Mouse (Mus musculus) bone marrow, adult 2 months (tissue): ENCODE data around the gene Abhd4. TPM values are rescaled to one million over a fixed set of nuclear protein-coding genes. Genes with fewer than 3 reads are reported as not detected.
"Not testable (repeated sequence)": the region's sequence is repeated elsewhere in the genome, so short reads cannot be mapped to it uniquely, and the experiment has no call there.

Source experiments
- H3K27ac ChIP-seq: fragments of 200-500 bp; 2 replicates; pipeline ENCODE4 v1.5.1; 2012; ENCODE audit warnings: low read depth, mild to moderate bottlenecking, control low read depth, inconsistent platforms, low read length; ENCODE audit not compliant: control insufficient read depth, poor library complexity, insufficient read depth
- H3K4me1 ChIP-seq: fragments of 200-500 bp; 2 replicates; pipeline ENCODE4 v1.6.1; 2011; ENCODE audit warnings: low read length; ENCODE audit not compliant: control insufficient read depth, insufficient read depth
- H3K4me3 ChIP-seq: fragments of 200-500 bp; replicated peaks from 2 replicates; pipeline ENCODE3; 2011; ENCODE audit warnings: mild to moderate bottlenecking, low read depth, low read length, control low read depth; ENCODE audit not compliant: control insufficient read depth
- CTCF ChIP-seq: fragments of 200-500 bp; IDR thresholded peaks from 2 replicates; pipeline ENCODE4 v1.5.1; 2011; ENCODE audit warnings: low read length, control low read depth; ENCODE audit not compliant: control insufficient read depth, insufficient read depth
- POLR2A ChIP-seq: fragments of 200-500 bp; IDR thresholded peaks from 2 replicates; pipeline ENCODE4 v1.6.1; 2011; ENCODE audit warnings: low read depth, mild to moderate bottlenecking, control low read depth, low read length, borderline replicate concordance; ENCODE audit not compliant: control insufficient read depth
- whole genome bisulfite sequencing: fragments of 180-500 bp; shearing (Covaris S2); methylation state at CpG from one replicate; pipeline ENCODE4 v1.1.7; 2018; 5-methylcytosine and 5-hydroxymethylcytosine counted together
- polyA plus RNA-seq: library from polyadenylated mRNA; stranded (reverse); fragments of >200 nt; gene quantifications from 2 replicates; pipeline ENCODE4 v1.2.4, GENCODE M21; 2011; ENCODE audit warnings: low replicate concordance; ENCODE audit not compliant: missing spikeins, insufficient read depth, insufficient read length

Abhd4 gene
- polyA plus RNA-seq, 1 experiment = 29.9 TPM

GRCm38 (mm10) chr14:54224484-54225467 is 29.2 kb upstream of the Abhd4 start:
- Histone ChIP-seq H3K4me3 (no peak overlapping the region), H3K27ac (0 out of 2 replicates have a peak overlapping the region, but pooled peaks have one; percentile 0), H3K4me1 (peaks cover 2% of the 10 kb centered on the region; the same call in 1 of the 2 replicates)
- TF ChIP-seq POLR2A (no peak), CTCF (no peak)
- 38% methylated on average over 16 of the region's 16 CpGs for WGBS

- 79% methylated on average over 11 of the region's 11 CpGs for WGBS
- Histone ChIP-seq H3K4me3 (no peak overlapping the region), H3K27ac (peak overlapping the region; percentile 16), H3K4me1 (peaks cover 2% of the 10 kb centered on the region; the same call in 1 of the 2 replicates)
- TF ChIP-seq CTCF = no peak
- no peak for TF ChIP-seq POLR2A
Measured at GRCm38 (mm10) chr14:54225725-54226124, 28.3 kb upstream of the Abhd4 start.

DNA sequence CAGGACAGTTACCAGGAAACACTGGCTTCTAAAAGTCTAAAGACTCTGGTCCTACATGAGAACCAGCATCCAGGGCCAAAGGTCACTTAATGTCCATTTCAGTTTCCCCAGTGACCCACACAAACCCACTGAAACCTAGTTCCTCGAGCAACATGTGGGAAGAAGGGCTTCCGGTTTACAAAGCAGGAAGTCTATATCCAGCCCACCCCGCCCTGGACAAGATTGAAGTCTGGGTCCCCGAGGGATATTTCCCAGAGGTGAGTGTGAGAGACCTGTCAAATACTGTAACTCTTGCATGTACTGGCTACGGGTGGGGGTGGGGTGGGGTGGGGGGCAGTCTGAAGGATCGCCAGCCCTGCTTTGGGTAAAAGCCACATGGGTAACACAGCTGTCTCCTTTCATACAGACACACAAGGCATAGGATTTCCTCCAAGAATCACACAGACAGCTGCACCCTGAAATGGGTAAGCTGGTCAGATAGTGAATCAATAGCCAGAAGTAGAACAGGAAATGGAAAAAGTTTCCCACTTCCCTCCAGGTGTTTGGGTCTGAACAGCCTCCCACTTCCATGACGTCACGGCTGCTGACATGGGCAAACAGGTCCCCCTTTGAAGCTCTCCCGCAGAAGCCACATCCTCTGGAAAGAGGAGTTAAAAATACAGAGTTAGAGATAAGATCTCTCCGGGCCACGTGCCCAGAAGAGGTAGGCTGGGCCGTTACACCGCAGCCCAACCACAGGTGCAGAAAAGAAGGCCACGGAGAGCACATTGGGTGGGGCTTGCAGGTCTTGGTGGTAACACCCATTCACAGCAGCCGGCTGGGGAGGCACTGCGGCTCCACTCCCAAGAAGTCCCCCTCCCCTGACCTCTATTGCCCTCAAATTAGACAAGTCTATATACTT is 26.8 kb upstream of the Abhd4 start:
- Histone ChIP-seq H3K4me1 (peaks cover 2% of the 10 kb centered on the region; the same call in 1 of the 2 replicates), H3K27ac (peak overlapping the region; percentile 84), H3K4me3 (peak overlapping the region; percentile 33)
- WGBS = 1% methylated on average over 16 of the region's 16 CpGs
- TF ChIP-seq POLR2A = peak; percentile 50; the same call in 1 of the 2 replicates
- no peak; the same call in 1 of the 2 replicates for TF ChIP-seq CTCF

DNA sequence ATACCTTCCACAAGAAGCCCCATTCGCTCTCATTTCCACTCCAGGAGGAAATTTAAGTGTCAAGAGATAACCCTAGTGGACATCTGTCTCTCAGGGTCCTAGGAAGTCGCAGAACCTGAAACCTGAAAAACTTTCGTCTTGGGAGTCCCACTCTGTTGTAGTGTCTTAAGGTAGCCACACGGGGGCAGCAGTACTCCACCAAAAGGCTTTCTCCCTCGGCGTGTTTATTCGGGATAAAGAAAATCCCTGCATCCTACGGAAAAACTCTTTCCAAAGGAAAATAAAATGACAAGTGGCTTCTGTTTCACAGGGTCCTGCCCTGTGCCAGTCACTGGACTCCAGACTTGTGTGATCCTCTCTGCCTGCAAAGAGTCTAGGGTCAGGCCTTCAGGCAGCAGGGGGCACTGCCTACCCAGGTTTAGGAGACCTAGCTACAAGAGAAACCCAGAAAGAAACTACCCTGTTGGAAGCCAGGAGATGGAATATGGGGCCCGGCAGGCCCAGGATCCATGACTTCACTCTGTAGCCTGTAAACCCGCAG is 26.0 kb upstream of the Abhd4 start:
- Histone ChIP-seq H3K4me3 (peak overlapping the region; percentile 33), H3K4me1 (peaks cover 2% of the 10 kb centered on the region; the same call in 1 of the 2 replicates), H3K27ac (peak overlapping the region; percentile 84)
- WGBS = under 1% methylated on average over 10 of the region's 10 CpGs
- TF ChIP-seq CTCF = peak; percentile 61
- TF ChIP-seq POLR2A = no peak

- no peak overlapping the region for H3K27ac ChIP-seq
- H3K4me3 ChIP-seq = no peak overlapping the region
- H3K4me1 ChIP-seq = peaks cover 2% of the 10 kb centered on the region; the same call in 1 of the 2 replicates
- WGBS = 59% methylated on average over 7 of the region's 7 CpGs
- TF ChIP-seq CTCF (no peak), POLR2A (no peak)
Measured at GRCm38 (mm10) chr14:54228501-54228900, 25.5 kb upstream of the Abhd4 start.

DNA sequence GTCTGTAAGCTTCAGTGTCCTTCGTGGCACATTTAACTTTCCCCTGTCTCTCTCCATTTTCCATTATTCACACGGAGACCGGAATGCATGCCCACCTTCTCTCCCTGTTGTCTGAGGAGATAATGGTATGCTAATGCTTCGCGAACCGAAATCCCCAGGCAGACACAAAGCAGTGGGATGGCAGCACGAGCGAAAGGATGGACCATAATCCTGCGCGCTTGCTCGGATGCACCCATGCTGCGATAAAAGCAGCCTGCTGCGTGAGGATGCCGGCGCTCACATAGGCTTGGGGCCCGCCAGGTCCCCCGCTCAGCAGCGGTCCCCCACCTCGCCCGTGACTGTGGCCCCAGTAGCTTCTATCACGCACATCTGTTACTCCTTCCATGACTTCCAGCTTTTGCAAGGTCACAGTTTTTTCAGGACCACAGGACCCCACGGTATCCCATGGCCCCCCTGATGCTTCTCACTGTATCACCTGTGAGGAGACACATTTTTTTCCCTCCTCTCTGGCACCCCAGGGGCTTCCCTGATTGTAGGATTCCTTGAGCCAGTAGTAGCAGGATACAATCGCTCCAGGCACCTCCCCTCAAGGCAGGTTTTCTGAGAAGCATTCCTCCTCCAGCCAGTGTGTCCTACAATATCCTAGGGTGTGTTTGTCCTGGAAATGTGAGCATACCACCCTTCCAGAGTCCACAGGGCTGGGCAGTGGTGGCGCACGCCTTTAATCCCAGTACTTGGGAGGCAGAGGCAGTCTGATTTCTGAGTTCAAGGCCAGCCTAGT is 24.9 kb upstream of the Abhd4 start:
- peaks cover 2% of the 10 kb centered on the region; the same call in 1 of the 2 replicates for H3K4me1 ChIP-seq
- H3K4me3 ChIP-seq = no peak overlapping the region
- H3K27ac ChIP-seq = no peak overlapping the region
- TF ChIP-seq CTCF (no peak), POLR2A (no peak)
- 85% methylated on average over 25 of the region's 25 CpGs for WGBS

DNA sequence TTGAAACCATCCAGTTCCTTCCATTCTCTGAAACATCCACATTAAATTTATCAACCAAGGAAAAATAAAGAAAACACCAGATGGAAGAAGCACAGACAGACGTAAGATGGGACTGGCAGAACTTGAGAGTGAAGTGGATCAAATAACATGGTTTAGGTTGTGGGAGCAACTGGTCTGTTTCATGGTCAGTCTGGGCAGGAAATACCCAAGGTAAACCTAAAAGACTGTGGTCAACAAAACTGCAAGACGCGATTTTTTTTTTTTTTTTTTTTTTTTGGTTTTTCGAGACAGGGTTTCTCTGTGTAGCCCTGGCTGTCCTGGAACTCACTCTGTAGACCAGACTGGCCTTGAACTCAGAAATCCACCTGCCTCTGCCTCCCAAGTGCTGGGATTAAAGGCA is 24.1 kb upstream of the Abhd4 start:
- 69% methylated on average over 4 of the region's 4 CpGs for WGBS
- H3K4me3 ChIP-seq, H3K27ac ChIP-seq, H3K4me1 ChIP-seq: not testable (repeated sequence)
